Mouse (Mus musculus) adrenal gland, postnatal 14 days (tissue): ENCODE measurements around the gene Sumf1. TPM values are rescaled to one million over a fixed set of nuclear protein-coding genes. Genes with fewer than 3 reads are reported as not detected.

Experiments used
- DNase-seq: peaks from one replicate; pipeline ENCODE4 v3.0.0; 2021; ENCODE audit warnings: mixed read lengths
- total RNA-seq: library from RNA; stranded (reverse); gene quantifications from 2 replicates; pipeline ENCODE4 v1.2.3, GENCODE M21; 2021

Sumf1 gene
- total RNA-seq, 1 experiment from 2014 or later: 28.1 TPM

GRCm38 (mm10) chr6:108146637-108147036, 38.7 kb downstream of the Sumf1 start:
- no peak for DNase-seq

GRCm38 (mm10) chr6:108145941-108146588, 39.3 kb downstream of the Sumf1 start:
- peak; percentile 9 for DNase-seq

GRCm38 (mm10) chr6:108145241-108145640, 40.1 kb downstream of the Sumf1 start:
- DNase-seq: no peak

- no peak for DNase-seq
Observed at GRCm38 (mm10) chr6:108142796-108143195, 42.6 kb downstream of the Sumf1 start.

GRCm38 (mm10) chr6:108140722-108141490, 44.5 kb downstream of the Sumf1 start:
- no peak for DNase-seq

- DNase-seq: peak; percentile 47
Observed at GRCm38 (mm10) chr6:108137031-108137430, 48.4 kb downstream of the Sumf1 start.

GRCm38 (mm10) chr6:108136286-108136685, 49.1 kb downstream of the Sumf1 start:
- DNase-seq: peak; percentile 34

- DNase-seq: no peak
Observed at GRCm38 (mm10) chr6:108132268-108132935, 53.0 kb downstream of the Sumf1 start.

GRCm38 (mm10) chr6:108130718-108131117, 54.7 kb downstream of the Sumf1 start:
- DNase-seq: no peak

- DNase-seq: peak; percentile 43
Observed at GRCm38 (mm10) chr6:108126631-108127030, 58.8 kb downstream of the Sumf1 start.

GRCm38 (mm10) chr6:108125474-108125873, 59.9 kb downstream of the Sumf1 start:
- no peak for DNase-seq

- DNase-seq: peak; percentile 12
Observed at GRCm38 (mm10) chr6:108117881-108118280, 67.5 kb downstream of the Sumf1 start.

- no peak for DNase-seq
Observed at GRCm38 (mm10) chr6:108114971-108115370, 70.4 kb downstream of the Sumf1 start.

GRCm38 (mm10) chr6:108111693-108112092, 73.7 kb downstream of the Sumf1 start:
- no peak for DNase-seq

- DNase-seq: peak; percentile 17
Observed at GRCm38 (mm10) chr6:108110336-108110735, 75.0 kb downstream of the Sumf1 start.

GRCm38 (mm10) chr6:108107376-108107775, 78.0 kb downstream of the Sumf1 start:
- DNase-seq: no peak

GRCm38 (mm10) chr6:108101936-108102830, 83.2 kb downstream of the Sumf1 start:
- DNase-seq: no peak

GRCm38 (mm10) chr6:108098846-108099217, 86.5 kb downstream of the Sumf1 start:
- DNase-seq: no peak

- peak; percentile 78 for DNase-seq
Observed at GRCm38 (mm10) chr6:108098171-108098845, 87.1 kb downstream of the Sumf1 start.

- no peak for DNase-seq
Observed at GRCm38 (mm10) chr6:108095445-108095844, 89.9 kb downstream of the Sumf1 start.

GRCm38 (mm10) chr6:108093449-108093848, 91.9 kb downstream of the Sumf1 start:
- no peak for DNase-seq

GRCm38 (mm10) chr6:108092646-108093045, 92.7 kb downstream of the Sumf1 start:
- no peak for DNase-seq
